Mouse (Mus musculus) lung, postnatal 14 days (tissue): Measurements from ENCODE around the gene Klf7.

ENCODE experiments used
- DNase-seq: peaks from one replicate; pipeline ENCODE4 v3.0.0; 2021

The Klf7 gene

GRCm38 (mm10) chr1:64019127-64019635 lies 102.9 kb downstream of the Klf7 start:
- no peak for DNase-seq

GRCm38 (mm10) chr1:64018466-64019077 lies 103.5 kb downstream of the Klf7 start:
- DNase-seq: peak; percentile 42

- no peak for DNase-seq
Observed at GRCm38 (mm10) chr1:64014091-64014490, 108.0 kb downstream of the Klf7 start.

- no peak for DNase-seq
Observed at GRCm38 (mm10) chr1:64008994-64009393, 113.1 kb downstream of the Klf7 start.

GRCm38 (mm10) chr1:64008031-64008430 lies 114.1 kb downstream of the Klf7 start:
- DNase-seq: no peak

- DNase-seq: no peak
Observed at GRCm38 (mm10) chr1:64005194-64005593, 116.9 kb downstream of the Klf7 start.

- no peak for DNase-seq
Observed at GRCm38 (mm10) chr1:64003525-64004291, 118.4 kb downstream of the Klf7 start.

GRCm38 (mm10) chr1:64002036-64002435 lies 120.0 kb downstream of the Klf7 start:
- no peak for DNase-seq

GRCm38 (mm10) chr1:64000597-64000996 lies 121.5 kb downstream of the Klf7 start:
- DNase-seq: no peak

GRCm38 (mm10) chr1:63999481-63999880 lies 122.6 kb downstream of the Klf7 start:
- peak; percentile 42 for DNase-seq

- no peak for DNase-seq
Observed at GRCm38 (mm10) chr1:63998901-63999300, 123.2 kb downstream of the Klf7 start.

- DNase-seq: no peak
Observed at GRCm38 (mm10) chr1:63998139-63998538, 123.9 kb downstream of the Klf7 start.

- no peak for DNase-seq
Observed at GRCm38 (mm10) chr1:63995828-63996227, 126.3 kb downstream of the Klf7 start.

GRCm38 (mm10) chr1:63995137-63995492 lies 127.0 kb downstream of the Klf7 start:
- no peak for DNase-seq

- DNase-seq: peak; percentile 41
Observed at GRCm38 (mm10) chr1:63994248-63995136, 127.6 kb downstream of the Klf7 start.

GRCm38 (mm10) chr1:63992506-63992905 lies 129.6 kb downstream of the Klf7 start:
- no peak for DNase-seq

- DNase-seq: no peak
Observed at GRCm38 (mm10) chr1:63990416-63990815, 131.7 kb downstream of the Klf7 start.

- no peak for DNase-seq
Observed at GRCm38 (mm10) chr1:63980733-63981132, 141.3 kb downstream of the Klf7 start.
